Mouse (Mus musculus): ENCODE measurements at regions not wholly inside any gene's neighbourhood (a gene's known extent, or its start where the extent isn't known, plus 50 kb on each side); places are given as distances from the start of the nearest gene placed in this dataset.
A peak's percentile ranks its signal among the peaks of the same experiment; 100 is the strongest.

DNA sequence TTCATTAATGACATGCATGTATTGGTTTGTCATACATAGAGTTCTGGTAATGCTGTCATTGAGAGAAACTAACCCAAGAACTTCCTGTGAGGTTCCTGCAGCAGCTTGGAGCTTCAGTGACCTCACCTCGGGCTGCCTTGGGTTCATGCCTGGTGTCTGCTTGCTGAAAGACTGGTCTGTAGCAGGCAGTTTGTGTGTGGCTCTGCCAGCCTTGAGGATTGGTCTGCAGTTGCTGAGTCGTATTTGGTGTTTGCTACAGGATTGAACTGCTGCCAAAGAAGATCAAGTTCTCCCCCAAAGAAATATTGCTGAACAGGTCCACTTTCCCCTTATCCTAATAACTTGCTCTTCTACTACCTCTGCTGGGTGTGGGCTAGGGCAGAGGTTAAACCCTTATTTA, 362.5 kb downstream of the Insc start:
- in situ Hi-C loops (cut with MboI; ENCODE audit: low sequenced_read_pairs in 2 of 2, unreplicated experiment in 2 of 2): no loop called here
- no peaks in the 10 kb centered on the region for H3K9me3 ChIP-seq (ENCODE audit: control insufficient read depth, insufficient read depth, low read depth, low read length)
- no peak overlapping the region for H3K27ac ChIP-seq (ENCODE audit: insufficient read depth, low read depth, low read length, poor library complexity, severe bottlenecking)
- no peak overlapping the region for H3K4me3 ChIP-seq (ENCODE audit: insufficient read depth in 1 of 2, low read depth in 1 of 2, low read length in 2 of 2, poor library complexity in 1 of 2, severe bottlenecking in 1 of 2)
- H3K36me3 ChIP-seq (ENCODE audit: control insufficient read depth, insufficient read depth, low read length, poor library complexity, severe bottlenecking): no peaks in the 10 kb centered on the region
- DNase-seq (ENCODE audit: low read depth, low spot score): no peak
- H3K4me1 ChIP-seq (ENCODE audit: control insufficient read depth in 2 of 2, insufficient read depth in 2 of 2, low read length in 2 of 2, poor library complexity in 1 of 2): no peaks in the 10 kb centered on the region
- TF ChIP-seq ZNF384 (IDR thresholded peaks at IDR 0.05; ENCODE audit: low read depth, low read length): no peak
- no peak for TF ChIP-seq HCFC1 (IDR thresholded peaks at IDR 0.05; ENCODE audit: borderline replicate concordance, insufficient read depth, low read length)
- TF ChIP-seq CHD2 (IDR thresholded peaks at IDR 0.05; ENCODE audit: low read depth, low read length): no peak
- no peak for TF ChIP-seq MAFK (IDR thresholded peaks at IDR 0.05; ENCODE audit: insufficient read depth, low read depth, low read length)
- TF ChIP-seq ZC3H11A (IDR thresholded peaks at IDR 0.05; ENCODE audit: borderline replicate concordance, low read depth, low read length): no peak
- no peak overlapping the region for H3K9ac ChIP-seq (ENCODE audit: insufficient read depth, low read depth, low read length, poor library complexity, severe bottlenecking)

DNA sequence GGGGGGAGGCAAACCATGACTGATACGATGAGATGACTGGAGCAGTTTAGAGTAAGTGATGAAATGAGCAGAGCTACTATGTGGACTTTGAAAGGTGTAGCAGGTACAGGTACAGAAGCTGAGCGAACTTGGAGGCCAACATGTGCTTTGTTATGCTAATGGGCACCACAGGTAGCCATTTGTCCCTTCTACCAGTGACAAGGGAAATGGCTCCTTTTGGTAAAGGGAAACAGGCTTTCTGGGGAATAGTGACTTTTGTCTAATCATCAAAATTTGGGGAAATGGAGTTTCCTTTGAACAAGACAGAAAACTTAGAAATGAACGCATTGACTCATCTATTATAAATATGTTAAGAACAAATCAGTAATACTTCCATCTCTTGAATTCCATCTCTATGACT, 368.8 kb downstream of the Insc start:
- Histone ChIP-seq H3K4me1 (ENCODE audit: control insufficient read depth in 2 of 2, insufficient read depth in 2 of 2, low read length in 2 of 2, poor library complexity in 1 of 2) (0 out of 4 replicates have a peak, but pooled peaks cover 0 to 2% of the 10 kb centered on the region in 2 experiments), H3K4me3 (ENCODE audit: insufficient read depth in 1 of 2, low read depth in 1 of 2, low read length in 2 of 2, poor library complexity in 1 of 2, severe bottlenecking in 1 of 2) (no peak overlapping the region), H3K27ac (ENCODE audit: insufficient read depth, low read depth, low read length, poor library complexity, severe bottlenecking) (no peak overlapping the region), H3K9me3 (ENCODE audit: control insufficient read depth, insufficient read depth, low read depth, low read length) (no peaks in the 10 kb centered on the region), H3K9ac (ENCODE audit: insufficient read depth, low read depth, low read length, poor library complexity, severe bottlenecking) (no peak overlapping the region), H3K36me3 (ENCODE audit: control insufficient read depth, insufficient read depth, low read length, poor library complexity, severe bottlenecking) (no peaks in the 10 kb centered on the region)
- peak; percentile 26 for DNase-seq (ENCODE audit: low read depth, low spot score)
- in situ Hi-C loops (cut with MboI; ENCODE audit: low sequenced_read_pairs in 2 of 2, unreplicated experiment in 2 of 2): no loop called here
- TF ChIP-seq MAFK (IDR thresholded peaks at IDR 0.05; ENCODE audit: insufficient read depth, low read depth, low read length) (peak; percentile 81), HCFC1 (IDR thresholded peaks at IDR 0.05; ENCODE audit: borderline replicate concordance, insufficient read depth, low read length) (no peak), CHD2 (IDR thresholded peaks at IDR 0.05; ENCODE audit: low read depth, low read length) (no peak)

DNA sequence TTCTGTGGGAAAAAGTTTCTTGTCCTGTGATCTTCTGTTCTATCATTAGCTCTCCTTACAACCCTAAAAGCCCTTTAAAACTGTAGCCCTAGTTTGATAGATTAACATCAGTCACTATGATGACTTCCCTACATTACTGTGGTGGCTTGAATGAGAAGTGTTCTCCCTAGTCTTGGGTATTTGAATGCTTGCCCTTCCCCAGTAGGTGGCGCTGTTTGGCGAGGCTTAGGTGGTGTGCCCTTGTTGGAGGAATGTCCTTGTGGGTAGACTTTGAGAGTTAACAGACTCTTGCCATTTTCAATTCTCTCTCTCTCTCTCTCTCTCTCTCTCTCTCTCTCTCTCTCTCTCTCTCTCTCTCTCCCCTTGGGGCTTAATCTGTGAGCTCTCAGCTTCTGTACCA, 379.8 kb downstream of the Insc start:
- Histone ChIP-seq H3K27ac (ENCODE audit: insufficient read depth, low read depth, low read length, poor library complexity, severe bottlenecking) (no peak overlapping the region), H3K4me3 (ENCODE audit: insufficient read depth in 1 of 2, low read depth in 1 of 2, low read length in 2 of 2, poor library complexity in 1 of 2, severe bottlenecking in 1 of 2) (no peak overlapping the region), H3K4me1 (ENCODE audit: control insufficient read depth in 2 of 2, insufficient read depth in 2 of 2, low read length in 2 of 2, poor library complexity in 1 of 2) (peaks cover 0 to 1% of the 10 kb centered on the region in 2 experiments; a peak in 1 of 4 replicates), H3K9me3 (ENCODE audit: control insufficient read depth, insufficient read depth, low read depth, low read length) (no peaks in the 10 kb centered on the region), H3K36me3 (ENCODE audit: control insufficient read depth, insufficient read depth, low read length, poor library complexity, severe bottlenecking) (no peaks in the 10 kb centered on the region), H3K9ac (ENCODE audit: insufficient read depth, low read depth, low read length, poor library complexity, severe bottlenecking) (no peak overlapping the region)
- DNase-seq (ENCODE audit: low read depth, low spot score): peak; percentile 22
- TF ChIP-seq MAFK (IDR thresholded peaks at IDR 0.05; ENCODE audit: insufficient read depth, low read depth, low read length): no peak
- 0 out of 2 replicates have a peak, but pooled peaks have one; percentile 3 for TF ChIP-seq ZC3H11A (IDR thresholded peaks at IDR 0.05; ENCODE audit: borderline replicate concordance, low read depth, low read length)
- in situ Hi-C loops (cut with MboI; ENCODE audit: low sequenced_read_pairs in 2 of 2, unreplicated experiment in 2 of 2): no loop called here

DNA sequence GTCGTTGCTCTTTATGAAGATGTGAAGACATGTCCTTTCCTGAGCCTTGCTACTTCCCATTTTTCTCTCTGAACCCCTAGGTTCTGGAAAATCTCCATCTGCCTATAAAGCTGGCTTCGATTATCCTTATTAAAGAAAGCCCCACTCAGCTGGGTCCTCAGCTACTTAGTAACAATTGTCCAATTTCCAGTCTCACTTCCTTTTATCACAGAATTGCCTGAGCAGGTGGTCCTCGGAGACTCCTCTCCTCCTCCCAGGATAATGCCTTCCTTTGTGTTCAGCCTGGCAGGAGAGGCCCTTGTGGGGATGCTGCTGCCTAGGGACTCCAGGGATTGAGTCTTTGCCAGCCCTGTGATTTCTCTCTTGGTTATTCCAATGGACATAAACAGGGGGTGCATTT, 385.5 kb downstream of the Insc start:
- Histone ChIP-seq H3K4me1 (ENCODE audit: control insufficient read depth in 2 of 2, insufficient read depth in 2 of 2, low read length in 2 of 2, poor library complexity in 1 of 2) (no peaks in the 10 kb centered on the region), H3K27ac (ENCODE audit: insufficient read depth, low read depth, low read length, poor library complexity, severe bottlenecking) (no peak overlapping the region), H3K9ac (ENCODE audit: insufficient read depth, low read depth, low read length, poor library complexity, severe bottlenecking) (no peak overlapping the region), H3K4me3 (ENCODE audit: insufficient read depth in 1 of 2, low read depth in 1 of 2, low read length in 2 of 2, poor library complexity in 1 of 2, severe bottlenecking in 1 of 2) (no peak overlapping the region), H3K9me3 (ENCODE audit: control insufficient read depth, insufficient read depth, low read depth, low read length) (no peaks in the 10 kb centered on the region), H3K36me3 (ENCODE audit: control insufficient read depth, insufficient read depth, low read length, poor library complexity, severe bottlenecking) (no peaks in the 10 kb centered on the region)
- TF ChIP-seq ZC3H11A (IDR thresholded peaks at IDR 0.05; ENCODE audit: borderline replicate concordance, low read depth, low read length) (no peak), MAFK (IDR thresholded peaks at IDR 0.05; ENCODE audit: insufficient read depth, low read depth, low read length) (no peak), ZNF384 (IDR thresholded peaks at IDR 0.05; ENCODE audit: low read depth, low read length) (no peak), CHD2 (IDR thresholded peaks at IDR 0.05; ENCODE audit: low read depth, low read length) (no peak), HCFC1 (IDR thresholded peaks at IDR 0.05; ENCODE audit: borderline replicate concordance, insufficient read depth, low read length) (no peak)
- no peak for DNase-seq (ENCODE audit: low read depth, low spot score)
- in situ Hi-C loops (cut with MboI; ENCODE audit: low sequenced_read_pairs in 2 of 2, unreplicated experiment in 2 of 2): no loop called here

DNA sequence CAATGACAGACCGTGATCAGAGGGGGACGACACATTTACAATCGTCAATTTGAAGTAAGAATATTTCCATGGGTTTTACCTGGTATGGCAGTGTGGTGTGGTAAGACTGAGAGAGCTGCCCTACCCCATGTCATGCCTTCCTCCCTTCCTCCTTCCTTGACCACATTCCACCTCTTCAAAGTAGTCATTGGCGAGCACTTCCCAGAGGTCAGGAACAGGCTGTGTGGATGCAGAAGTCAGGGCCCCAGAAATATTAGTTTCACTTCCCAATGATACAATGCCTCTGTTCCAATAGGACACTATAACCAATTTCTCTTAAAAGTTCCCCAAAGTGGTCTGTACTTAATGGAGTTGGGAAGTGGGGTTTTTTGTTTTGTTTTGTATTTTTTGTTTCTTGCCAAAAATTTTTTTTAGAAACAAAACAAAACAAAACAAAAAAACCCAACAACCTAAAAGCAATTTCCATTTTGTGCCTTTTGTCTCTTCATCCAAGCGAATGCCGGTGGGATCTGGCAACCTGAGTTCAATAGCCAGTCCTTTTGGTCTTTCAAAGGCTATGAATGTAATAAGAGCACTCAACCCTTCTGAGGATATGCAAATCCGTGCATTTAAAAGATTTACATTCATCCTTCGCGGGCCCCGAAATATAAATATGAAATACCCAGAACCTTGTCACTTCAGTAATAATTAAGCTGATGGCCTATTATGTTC, 387.9 kb downstream of the Insc start:
- Histone ChIP-seq H3K27ac (ENCODE audit: insufficient read depth, low read depth, low read length, poor library complexity, severe bottlenecking) (no peak overlapping the region), H3K4me3 (ENCODE audit: insufficient read depth in 1 of 2, low read depth in 1 of 2, low read length in 2 of 2, poor library complexity in 1 of 2, severe bottlenecking in 1 of 2) (no peak overlapping the region), H3K4me1 (ENCODE audit: control insufficient read depth in 2 of 2, insufficient read depth in 2 of 2, low read length in 2 of 2, poor library complexity in 1 of 2) (no peaks in the 10 kb centered on the region), H3K9me3 (ENCODE audit: control insufficient read depth, insufficient read depth, low read depth, low read length) (no peaks in the 10 kb centered on the region), H3K36me3 (ENCODE audit: control insufficient read depth, insufficient read depth, low read length, poor library complexity, severe bottlenecking) (no peaks in the 10 kb centered on the region), H3K9ac (ENCODE audit: insufficient read depth, low read depth, low read length, poor library complexity, severe bottlenecking) (no peak overlapping the region)
- DNase-seq (ENCODE audit: low read depth, low spot score): no peak
- TF ChIP-seq HCFC1 (IDR thresholded peaks at IDR 0.05; ENCODE audit: borderline replicate concordance, insufficient read depth, low read length) (no peak), ZC3H11A (IDR thresholded peaks at IDR 0.05; ENCODE audit: borderline replicate concordance, low read depth, low read length) (no peak), ZNF384 (IDR thresholded peaks at IDR 0.05; ENCODE audit: low read depth, low read length) (no peak), MAFK (IDR thresholded peaks at IDR 0.05; ENCODE audit: insufficient read depth, low read depth, low read length) (no peak), CHD2 (IDR thresholded peaks at IDR 0.05; ENCODE audit: low read depth, low read length) (no peak)
- in situ Hi-C loops (cut with MboI; ENCODE audit: low sequenced_read_pairs in 2 of 2, unreplicated experiment in 2 of 2): no loop called here

Measured in ES-E14 (cell line).